Mouse (Mus musculus) ovary, adult 18-20 months (tissue): Measurements from ENCODE around the gene Pak3.
"Not testable (repeated sequence)": the region's sequence is repeated elsewhere in the genome, so short reads cannot be mapped to it uniquely, and the experiment has no call there.

ENCODE experiments used
- DNase-seq: peaks from one replicate; pipeline ENCODE4 v3.0.0; 2022; ENCODE audit warnings: low spot score, mixed read lengths

Gene Pak3

DNA sequence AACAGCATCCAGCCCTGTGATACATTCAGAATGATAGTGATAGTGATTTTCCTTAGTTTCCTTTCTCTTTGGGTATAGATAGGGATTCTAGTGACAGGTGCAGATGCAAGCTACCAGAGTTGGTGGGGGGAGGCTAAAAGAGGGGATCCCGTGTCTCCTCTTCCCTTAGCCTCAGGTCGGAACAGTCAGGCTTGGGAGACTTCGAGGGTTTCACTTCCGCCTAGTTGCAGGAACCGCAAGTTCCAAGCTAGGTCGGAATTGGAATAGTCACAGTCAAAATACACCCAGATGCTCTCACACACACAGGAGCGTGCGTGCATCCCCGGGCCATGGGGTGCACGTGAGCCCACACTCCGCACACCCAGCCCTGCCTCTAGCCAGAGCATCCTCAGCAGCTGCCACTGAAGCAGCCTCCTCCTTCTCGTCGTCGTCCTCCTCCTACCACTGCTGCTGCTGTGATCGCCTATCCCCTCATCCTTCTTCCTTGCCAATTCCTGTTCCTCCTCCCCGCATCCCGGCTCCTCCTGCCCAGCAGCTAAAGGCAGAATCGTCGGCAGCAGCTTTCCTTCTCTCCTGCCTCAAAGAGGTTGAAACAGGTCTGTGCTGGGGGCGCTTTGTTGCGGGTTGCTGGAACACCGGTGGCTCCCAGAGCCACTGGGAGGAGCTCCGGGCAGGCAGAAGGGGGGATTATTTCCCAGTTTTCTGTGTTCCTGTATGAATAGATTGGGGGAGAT, at the start of gene Pak3:
Pak3 (plus strand) TSS at position 424 of the 734 bp plus-strand sequence.
- DNase-seq, result no peak

- DNase-seq, result peak; percentile 98
Measured at GRCm38 (mm10) chrX:143482866-143483265, 35.5 kb upstream of the Pak3 start.

DNA sequence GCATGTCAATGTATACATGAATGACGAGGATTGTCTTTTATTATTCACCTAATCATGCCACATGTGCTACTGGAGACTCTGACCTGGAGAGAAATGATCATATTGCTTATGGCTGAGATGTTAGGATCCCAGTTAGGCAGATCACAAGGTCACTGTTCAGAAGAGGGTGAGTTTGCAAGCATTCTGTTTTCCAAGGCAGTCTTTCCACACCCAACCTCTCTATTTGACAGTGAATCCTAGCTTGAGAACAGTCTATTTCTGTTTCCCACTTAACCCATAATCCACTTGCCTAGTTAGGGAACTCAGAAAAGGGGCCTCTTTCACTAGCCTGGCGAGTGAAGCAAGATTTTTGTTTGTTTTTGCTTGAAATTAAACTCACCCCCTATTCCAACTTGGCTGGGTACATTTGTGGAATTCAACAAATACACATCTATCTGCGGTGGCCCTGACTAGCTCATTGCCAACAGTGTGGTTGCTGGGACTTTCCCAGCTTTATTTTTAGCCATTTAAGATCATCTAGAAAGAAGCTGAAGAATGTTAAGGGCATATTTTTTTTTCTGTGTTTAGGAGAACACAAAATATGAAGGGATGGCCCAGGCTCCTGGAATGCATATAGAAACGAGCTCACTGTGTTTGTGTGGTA, 17.2 kb upstream of the Pak3 start:
- DNase-seq, result peak; percentile 3

DNA sequence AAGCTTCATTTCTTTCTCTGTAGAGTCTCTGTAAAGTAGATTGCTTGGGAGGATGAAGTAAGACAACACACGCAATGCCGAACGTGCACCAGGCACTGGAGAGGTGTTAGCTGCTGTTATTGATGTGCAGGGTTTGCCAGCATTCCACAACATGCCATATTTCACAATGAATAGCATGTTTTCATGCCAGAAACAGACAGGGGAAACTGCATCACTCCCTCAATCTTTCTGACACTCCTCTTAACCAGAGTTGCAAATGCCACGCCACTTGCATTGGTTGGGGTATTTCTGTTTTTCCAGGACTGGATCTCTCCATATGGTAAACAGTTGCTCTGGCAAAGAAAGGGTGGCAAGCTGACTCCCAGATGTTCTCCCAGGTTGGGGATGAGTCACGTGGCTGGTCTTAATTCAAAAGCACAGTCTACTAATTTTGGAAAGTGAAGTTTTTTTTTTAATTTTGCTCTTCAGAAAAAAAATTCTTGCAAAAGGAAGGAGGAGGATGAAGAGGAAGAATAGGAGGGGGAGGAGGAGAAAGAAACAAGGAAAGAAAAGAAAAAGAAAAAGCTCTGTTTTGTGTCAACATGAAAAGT, 16.5 kb upstream of the Pak3 start:
- no peak for DNase-seq

DNA sequence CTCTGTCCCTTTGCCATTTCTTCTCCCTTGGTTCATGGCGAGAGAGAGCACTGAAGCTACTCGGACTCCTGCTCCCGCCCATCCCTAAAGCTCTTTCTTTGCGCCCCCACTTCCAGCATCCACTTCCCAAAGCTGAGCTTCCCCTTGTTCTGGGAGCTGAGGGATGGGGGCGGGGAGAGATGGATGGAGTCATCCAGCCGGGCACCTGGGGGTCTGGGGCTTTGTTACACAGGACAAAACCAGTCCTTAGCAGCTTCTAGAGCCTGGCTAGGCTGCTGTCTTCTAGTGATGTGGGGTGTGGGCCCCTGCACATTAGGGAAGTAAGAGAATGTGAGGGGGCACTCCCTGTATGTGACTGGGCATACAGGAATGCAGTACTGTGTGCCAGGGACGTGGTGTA, 526 bp downstream of the Pak3 start:
- no peak for DNase-seq

DNA sequence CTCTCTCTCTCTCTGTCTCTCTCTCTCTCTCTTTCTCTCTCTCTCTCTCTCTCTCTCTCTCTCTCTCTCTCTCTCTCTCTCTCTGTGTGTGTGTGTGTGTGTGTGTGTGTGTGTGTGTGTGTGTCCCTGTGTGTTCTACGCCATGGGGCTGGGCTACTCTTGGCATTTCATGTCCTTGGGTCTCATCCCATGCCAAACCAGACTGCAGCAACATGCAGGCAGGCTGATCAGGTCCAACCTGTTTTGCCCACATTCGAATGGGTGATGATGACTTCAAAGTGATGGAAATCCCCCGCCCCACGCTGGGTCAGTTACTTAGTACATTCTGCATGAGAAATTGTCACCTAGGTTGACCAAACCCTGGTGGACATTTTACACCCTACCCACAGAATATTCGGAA, 1.1 kb downstream of the Pak3 start:
- not testable (repeated sequence) for DNase-seq

- no peak for DNase-seq
Measured at GRCm38 (mm10) chrX:143520195-143520594, 1.8 kb downstream of the Pak3 start.

GRCm38 (mm10) chrX:143532331-143532730, 13.9 kb downstream of the Pak3 start:
- no peak for DNase-seq

DNA sequence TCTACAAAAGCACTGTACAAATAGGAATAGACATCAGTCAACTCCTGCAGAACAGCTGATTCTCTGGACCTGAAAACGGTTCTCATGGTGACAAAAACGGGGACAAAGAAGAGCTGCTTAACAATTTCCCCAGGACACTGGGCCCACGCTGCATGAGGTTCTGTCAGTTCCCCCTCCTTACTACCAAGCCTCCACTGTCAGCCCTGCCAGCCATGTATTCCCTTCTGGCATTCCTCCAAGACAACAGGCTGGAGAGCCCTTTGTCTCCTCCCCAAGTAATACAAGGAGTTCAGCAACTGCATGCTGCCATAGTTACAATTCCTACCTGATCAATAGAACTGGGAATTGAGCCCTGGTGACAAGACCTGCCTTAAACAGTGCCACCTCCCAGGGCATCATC, 15.2 kb downstream of the Pak3 start:
- DNase-seq, result no peak

GRCm38 (mm10) chrX:143542756-143543155, 24.4 kb downstream of the Pak3 start:
- DNase-seq, result no peak

DNA sequence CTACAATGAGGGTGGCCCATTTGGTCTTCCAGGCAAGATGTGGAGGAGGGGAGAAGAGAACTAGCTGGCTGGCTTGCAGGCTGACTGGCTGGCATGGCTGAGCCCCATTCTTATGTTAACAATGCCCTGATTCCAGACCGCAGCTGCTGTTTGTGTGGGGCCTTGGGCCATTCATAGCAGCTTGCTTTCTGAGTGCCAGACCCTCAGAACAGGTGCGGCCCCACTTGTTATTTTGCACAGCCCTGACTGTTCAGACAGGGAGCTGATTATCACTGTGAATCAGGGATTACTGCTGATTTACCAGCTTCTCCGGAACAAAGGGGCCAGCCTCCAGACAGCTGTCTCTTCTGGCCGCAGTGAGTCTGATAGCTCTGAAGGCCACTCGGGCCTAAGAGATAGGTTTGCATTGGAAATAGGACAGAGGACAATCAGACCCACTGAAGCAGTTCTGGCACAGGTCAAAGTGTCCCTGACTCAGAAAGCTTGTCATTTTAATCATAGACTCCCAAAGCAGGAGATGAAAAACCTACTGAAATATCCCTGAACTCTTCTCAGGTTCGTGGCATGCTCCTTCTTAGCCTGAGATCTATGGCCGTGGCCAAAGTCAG, 24.9 kb downstream of the Pak3 start:
- peak; percentile 69 for DNase-seq

DNA sequence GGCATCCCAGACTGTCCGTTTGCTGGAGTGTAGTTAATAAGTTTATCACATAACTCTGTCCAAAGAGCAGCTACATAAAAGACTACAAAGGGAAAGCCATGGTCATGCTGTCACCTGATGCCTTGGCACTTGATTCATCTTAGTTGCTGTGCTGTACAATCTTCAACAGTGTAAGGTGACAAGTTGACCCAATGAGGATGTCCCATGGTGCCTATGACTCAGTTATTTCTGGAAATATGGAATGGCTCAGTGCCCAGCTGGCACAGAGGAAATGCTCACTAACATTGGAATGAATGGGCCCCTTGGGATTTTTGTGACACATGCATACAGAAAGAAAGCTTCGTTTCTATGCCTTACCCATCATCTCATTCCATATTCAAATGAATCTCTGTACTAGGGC, 55.3 kb downstream of the Pak3 start:
- DNase-seq, result no peak

- DNase-seq, result no peak
Measured at GRCm38 (mm10) chrX:143579925-143580324, 61.5 kb downstream of the Pak3 start.

DNA sequence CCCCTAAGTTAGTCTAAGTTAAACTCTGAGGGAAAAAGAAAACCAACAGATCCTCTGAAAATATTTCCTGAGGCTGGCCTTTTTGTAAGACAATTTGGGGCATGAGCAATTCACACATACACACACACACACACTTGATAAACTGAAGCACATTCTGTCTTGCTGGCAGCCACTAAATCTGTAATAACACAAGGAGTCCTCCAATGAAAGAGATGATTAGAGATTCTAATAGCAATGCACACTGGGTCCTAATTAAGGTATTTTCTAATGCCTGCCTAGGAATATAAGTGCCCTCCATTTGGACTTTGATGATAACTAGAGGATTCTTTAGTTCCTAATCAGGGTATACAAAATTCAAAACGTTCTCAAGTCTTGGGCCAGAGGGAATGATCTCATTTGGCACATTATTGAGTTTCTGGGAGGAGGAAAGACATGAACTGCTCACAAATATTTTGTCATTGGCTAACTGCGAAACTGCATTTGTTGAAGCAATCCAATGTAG, 62.1 kb downstream of the Pak3 start:
- DNase-seq, result no peak

DNA sequence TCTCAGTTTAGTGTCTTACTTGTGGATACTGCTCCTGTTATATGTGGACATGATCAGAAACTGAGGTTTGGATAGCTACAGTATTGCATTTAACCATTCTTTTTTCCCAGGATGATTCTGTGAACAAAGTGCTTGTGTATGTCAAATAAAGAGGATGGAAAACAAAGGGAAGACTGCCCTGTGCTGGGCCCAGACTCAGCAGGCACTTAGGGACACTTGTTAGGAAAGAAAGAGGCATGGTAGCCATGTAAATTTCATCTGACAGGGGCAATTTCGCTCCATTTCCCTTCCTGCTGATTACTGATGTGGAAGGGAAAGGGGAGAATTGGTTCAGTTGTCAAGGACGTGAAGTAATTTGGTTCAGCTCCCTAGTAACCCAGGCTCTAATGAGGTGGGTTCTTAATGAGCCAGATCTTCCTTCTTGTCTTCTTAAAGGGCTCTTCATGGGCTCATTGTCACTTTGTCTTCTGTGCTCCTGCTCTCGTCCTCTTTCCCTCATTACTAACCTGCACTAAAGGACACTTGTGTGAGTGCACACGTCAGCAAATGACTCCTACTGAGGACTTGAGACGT, 88.6 kb downstream of the Pak3 start:
- DNase-seq, result no peak

GRCm38 (mm10) chrX:143618734-143619133, 100.3 kb downstream of the Pak3 start:
- no peak for DNase-seq

DNA sequence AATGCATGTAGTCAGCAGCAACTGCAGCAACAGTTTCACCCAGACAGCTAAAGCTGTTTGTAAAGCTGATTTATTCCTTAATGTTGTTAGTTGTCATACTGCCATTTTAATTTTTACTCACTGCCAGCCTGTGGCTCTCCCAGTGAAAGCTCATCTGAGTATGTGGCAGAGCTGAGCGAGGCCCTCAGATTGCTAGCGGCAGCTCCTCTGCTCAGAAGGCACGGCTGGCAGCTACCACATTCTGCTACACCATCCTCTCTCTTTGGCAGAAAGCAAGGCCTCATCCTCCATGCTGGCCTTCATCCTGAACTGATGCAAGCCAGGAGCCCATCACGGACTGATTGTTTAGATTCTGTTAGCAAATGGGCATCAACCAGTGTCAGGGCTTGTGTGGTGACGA, 109.4 kb downstream of the Pak3 start:
- DNase-seq, result no peak

GRCm38 (mm10) chrX:143643936-143644335, 125.5 kb downstream of the Pak3 start:
- DNase-seq, result no peak

DNA sequence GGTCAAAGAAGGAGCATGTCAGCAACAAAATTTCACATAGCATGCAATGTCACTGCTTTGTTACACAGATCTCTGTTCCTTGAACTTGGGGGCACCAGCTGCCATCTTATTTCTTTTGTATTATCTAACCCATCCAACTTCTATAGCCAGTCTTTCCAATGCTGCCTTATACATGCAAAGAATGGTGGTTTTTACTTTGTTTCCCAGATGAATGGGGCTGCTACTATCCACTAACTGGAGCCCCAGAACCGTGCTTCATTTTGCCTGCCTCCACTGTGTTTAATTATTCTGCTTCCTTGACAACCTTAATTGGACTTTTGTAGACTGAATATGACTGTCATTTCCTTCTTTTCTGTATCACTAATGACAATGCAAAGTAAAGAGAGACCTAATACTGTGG, 126.4 kb downstream of the Pak3 start:
- DNase-seq, result no peak

GRCm38 (mm10) chrX:143654308-143655176, 136.2 kb downstream of the Pak3 start:
- no peak for DNase-seq

- DNase-seq, result no peak
Measured at GRCm38 (mm10) chrX:143655177-143655492, 136.7 kb downstream of the Pak3 start.
